Mouse (Mus musculus) kidney, embryonic 14.5 days (tissue): ENCODE results near the gene Rab40c. TPM values are rescaled to one million over a fixed set of nuclear protein-coding genes. Genes with fewer than 3 reads are reported as not detected.
"Not testable (repeated sequence)": the region's sequence is repeated elsewhere in the genome, so short reads cannot be mapped to it uniquely, and the experiment has no call there.

Experiments used
- ATAC-seq: fragments of 200-750 bp; cut with Nextera tagmentation; 2 replicates; pipeline ENCODE4 v1.8.0; 2017; ENCODE audit warnings: moderate number of reproducible peaks, mild to moderate bottlenecking, moderate TSS enrichment, moderate library complexity; ENCODE audit not compliant: low FRiP score, low TSS enrichment
- H3K27ac ChIP-seq: fragments of 300-500 bp; sonication (generic); 2 replicates; pipeline ENCODE4 v1.5.1; 2014; ENCODE audit warnings: low read depth, mild to moderate bottlenecking, low read length, moderate library complexity, mixed read lengths
- H3K27me3 ChIP-seq: fragments of 300-500 bp; sonication (generic); 2 replicates; pipeline ENCODE4 v1.6.1; 2014; ENCODE audit warnings: mild to moderate bottlenecking, low read length; ENCODE audit not compliant: control insufficient read depth, insufficient read depth
- H3K36me3 ChIP-seq: fragments of 300-500 bp; sonication (generic); 2 replicates; pipeline ENCODE4 v1.6.1; 2014; ENCODE audit warnings: low read length, mixed read lengths; ENCODE audit not compliant: control insufficient read depth, insufficient read depth
- H3K4me1 ChIP-seq: fragments of 300-500 bp; sonication (generic); 2 replicates; pipeline ENCODE4 v1.6.1; 2014; ENCODE audit warnings: low read length, mixed read lengths; ENCODE audit not compliant: control insufficient read depth, insufficient read depth
- H3K4me2 ChIP-seq: fragments of 300-500 bp; sonication (generic); replicated peaks from 2 replicates; pipeline ENCODE4 v1.6.1; 2014; ENCODE audit warnings: low read depth, mild to moderate bottlenecking, low read length
- H3K4me3 ChIP-seq: fragments of 300-500 bp; sonication (generic); 2 replicates; pipeline ENCODE4 v1.5.1; 2014; ENCODE audit warnings: mild to moderate bottlenecking, low read length
- H3K9ac ChIP-seq: fragments of 300-500 bp; sonication (generic); 2 replicates; pipeline ENCODE4 v1.6.1; 2014; ENCODE audit warnings: low read depth, mild to moderate bottlenecking, low read length, moderate library complexity
- H3K9me3 ChIP-seq: fragments of 300-500 bp; sonication (generic); 2 replicates; pipeline ENCODE4 v1.6.1; 2016; ENCODE audit warnings: low read length; ENCODE audit not compliant: control insufficient read depth
- WGBS: fragments of 180-500 bp; shearing (Covaris S2); extraction: QIAGEN DNeasy Blood & Tissue Kit; methylation state at CpG from one replicate; pipeline ENCODE4 v1.1.7; 2014; 5-methylcytosine and 5-hydroxymethylcytosine counted together
- polyA plus RNA-seq: library from polyadenylated mRNA; unstranded; fragments of >200 nt; fragmentation: Nextera tagmentation; extraction: Ambion mirVana; gene quantifications from 2 replicates; pipeline ENCODE4 v1.2.1, GENCODE M21; 2014

The Rab40c gene
- polyA plus RNA-seq, 1 experiment from 2014 or later, result 17.2 TPM

GRCm38 (mm10) chr17:25872676-25873075 is 46.9 kb downstream of the Rab40c start:
- Histone ChIP-seq H3K9ac (no peak overlapping the region), H3K4me2 (no peak overlapping the region), H3K27me3 (no peaks in the 10 kb centered on the region), H3K9me3 (no peaks in the 10 kb centered on the region), H3K27ac (no peak overlapping the region), H3K4me1 (peaks cover 25% of the 10 kb centered on the region; the same call in 1 of the 2 replicates), H3K4me3 (no peak overlapping the region), H3K36me3 (peaks cover 2% of the 10 kb centered on the region; the same call in 1 of the 2 replicates)
- 87% methylated on average over 3 of the region's 3 CpGs for WGBS
- ATAC-seq, result no peak

- not testable (repeated sequence) for H3K4me2 ChIP-seq, H3K9ac ChIP-seq, H3K36me3 ChIP-seq, H3K27ac ChIP-seq, H3K27me3 ChIP-seq, H3K4me3 ChIP-seq, H3K9me3 ChIP-seq, ATAC-seq
- peaks cover 26% of the 10 kb centered on the region; the same call in 1 of the 2 replicates for H3K4me1 ChIP-seq
Measured at GRCm38 (mm10) chr17:25871566-25871965, 48.0 kb downstream of the Rab40c start.

- H3K9ac ChIP-seq, result no peak overlapping the region
- H3K9me3 ChIP-seq, result no peaks in the 10 kb centered on the region
- ATAC-seq, result no peak
- WGBS, result 80% methylated on average over 2 of the region's 2 CpGs
- no peak overlapping the region for H3K27ac ChIP-seq
- H3K27me3 ChIP-seq, result no peaks in the 10 kb centered on the region
- no peaks in the 10 kb centered on the region for H3K36me3 ChIP-seq
- peaks cover 18% of the 10 kb centered on the region; the same call in 1 of the 2 replicates for H3K4me1 ChIP-seq
- no peak overlapping the region for H3K4me3 ChIP-seq
- H3K4me2 ChIP-seq, result no peak overlapping the region
Measured at GRCm38 (mm10) chr17:25869954-25870353, 49.6 kb downstream of the Rab40c start.

DNA sequence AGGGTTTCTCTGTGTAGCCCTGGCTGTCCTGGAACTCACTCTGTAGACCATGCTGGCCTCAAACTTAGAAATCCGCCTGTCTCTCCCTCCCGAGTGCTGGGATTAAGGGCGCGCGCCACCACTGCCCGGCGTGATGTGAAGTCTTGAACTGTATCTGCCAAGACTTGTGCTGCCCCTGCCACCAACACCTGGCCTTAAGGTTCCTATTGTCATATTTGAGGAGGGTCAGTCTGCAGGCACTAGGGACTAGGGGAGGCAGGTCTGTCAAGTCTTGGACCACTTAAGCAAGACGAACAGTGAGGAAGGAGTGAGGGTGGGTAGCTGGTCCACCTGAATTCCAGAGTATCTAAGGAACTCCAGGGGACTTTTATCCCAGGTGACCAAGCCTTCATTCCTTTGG is 50.0 kb downstream of the Rab40c start:
- 93% methylated on average over 8 of the region's 8 CpGs for WGBS
- no peak for ATAC-seq
- H3K9me3 ChIP-seq, result no peaks in the 10 kb centered on the region
- no peak overlapping the region for H3K4me2 ChIP-seq
- no peak overlapping the region for H3K9ac ChIP-seq
- peaks cover 18% of the 10 kb centered on the region; the same call in 1 of the 2 replicates for H3K4me1 ChIP-seq
- H3K4me3 ChIP-seq, result no peak overlapping the region
- H3K27me3 ChIP-seq, result no peaks in the 10 kb centered on the region
- H3K27ac ChIP-seq, result no peak overlapping the region
- H3K36me3 ChIP-seq, result no peaks in the 10 kb centered on the region

GRCm38 (mm10) chr17:25868601-25869191 is 50.8 kb downstream of the Rab40c start, which contains the start of gene Mcrip2:
Mcrip2 (minus strand) TSS chr17:25868764.
- Histone ChIP-seq H3K9me3 (no peaks in the 10 kb centered on the region), H3K4me3 (peak within 1 kb of the TSS; percentile 77), H3K4me2 (peak within 1 kb of the TSS; percentile 93), H3K4me1 (peaks cover 13% of the 10 kb centered on the region; the same call in 1 of the 2 replicates), H3K36me3 (no peaks in the 10 kb centered on the region), H3K9ac (peak within 1 kb of the TSS; percentile 72), H3K27ac (peak within 1 kb of the TSS; percentile 51), H3K27me3 (no peaks in the 10 kb centered on the region)
- ATAC-seq, result peak; percentile 84
- under 1% methylated on average over 24 of the region's 24 CpGs for WGBS

- H3K27me3 ChIP-seq, result no peaks in the 10 kb centered on the region
- peak overlapping the region; percentile 51 for H3K27ac ChIP-seq
Measured at GRCm38 (mm10) chr17:25867836-25868600, 51.5 kb downstream of the Rab40c start.

DNA sequence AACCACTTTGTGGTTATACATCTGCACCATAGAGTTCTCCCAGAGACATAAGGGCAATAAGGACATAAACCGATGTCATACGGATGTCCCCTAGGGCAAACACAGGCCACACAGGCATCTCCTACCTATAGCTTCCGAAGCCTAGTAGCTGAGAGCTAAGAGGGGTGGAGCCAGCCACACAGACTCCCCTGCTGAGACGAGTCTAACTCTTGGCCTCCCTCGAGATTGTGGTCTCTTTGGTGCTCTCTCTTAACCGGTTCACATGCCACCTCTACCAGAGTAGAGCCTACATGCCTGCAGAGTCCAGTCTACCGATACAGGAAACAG is 52.1 kb downstream of the Rab40c start:
- Histone ChIP-seq H3K4me2 (peak overlapping the region; percentile 93), H3K27ac (peak overlapping the region; percentile 32; the same call in 1 of the 2 replicates), H3K9ac (peak overlapping the region; percentile 72), H3K4me3 (peak overlapping the region; percentile 77), H3K27me3 (no peaks in the 10 kb centered on the region), H3K9me3 (no peaks in the 10 kb centered on the region), H3K36me3 (no peaks in the 10 kb centered on the region; the same call in 1 of the 2 replicates), H3K4me1 (peaks cover 13% of the 10 kb centered on the region; the same call in 1 of the 2 replicates)
- 0 out of 2 replicates have a peak, but pooled peaks have one; percentile 16 for ATAC-seq
- WGBS, result 8% methylated on average over 7 of the region's 7 CpGs

More at GRCm38 (mm10) chr17:25867836-25868600, 51.5 kb downstream of the Rab40c start:
- H3K36me3 ChIP-seq, result no peaks in the 10 kb centered on the region
- H3K4me3 ChIP-seq, result peak overlapping the region; percentile 77
- peak overlapping the region; percentile 93 for H3K4me2 ChIP-seq
- ATAC-seq, result peak; percentile 51
- peak overlapping the region; percentile 72 for H3K9ac ChIP-seq
- peaks cover 13% of the 10 kb centered on the region; the same call in 1 of the 2 replicates for H3K4me1 ChIP-seq
- no peaks in the 10 kb centered on the region for H3K9me3 ChIP-seq
- WGBS, result 2% methylated on average over 41 of the region's 42 CpGs

GRCm38 (mm10) chr17:25866172-25866571 is 53.4 kb downstream of the Rab40c start:
- Histone ChIP-seq H3K4me3 (no peak overlapping the region), H3K27me3 (no peaks in the 10 kb centered on the region), H3K9ac (no peak overlapping the region), H3K4me2 (no peak overlapping the region), H3K36me3 (no peaks in the 10 kb centered on the region; the same call in 1 of the 2 replicates), H3K9me3 (no peaks in the 10 kb centered on the region), H3K4me1 (peaks cover 22% of the 10 kb centered on the region), H3K27ac (no peak overlapping the region)
- ATAC-seq, result no peak
- WGBS, result 96% methylated on average over 3 of the region's 3 CpGs

GRCm38 (mm10) chr17:25865288-25865687 is 54.2 kb downstream of the Rab40c start:
- Histone ChIP-seq H3K9ac (no peak overlapping the region), H3K27me3 (no peaks in the 10 kb centered on the region), H3K4me2 (no peak overlapping the region), H3K36me3 (no peaks in the 10 kb centered on the region; the same call in 1 of the 2 replicates), H3K4me1 (peaks cover 28% of the 10 kb centered on the region), H3K4me3 (no peak overlapping the region), H3K27ac (no peak overlapping the region), H3K9me3 (no peaks in the 10 kb centered on the region)
- 92% methylated on average over 11 of the region's 11 CpGs for WGBS
- ATAC-seq, result no peak
